Comparison of ENCODE assay signal across 9 mouse cellular contexts in genomic region chr13:24565950-24566320, GRCm38 (mm10). TPM values are rescaled to one million over a fixed set of nuclear protein-coding genes. Genes with fewer than 3 reads are reported as not detected.
A peak's percentile ranks its signal among the peaks of the same experiment; 100 is the strongest.
DNase-seq lines count a peak whose midpoint lies in the region; ATAC-seq lines count a peak whose summit lies in the region.
"Had no signal": no experiment of that assay in that cellular context is flagged by ENCODE, and none has a peak within 500 bp of the region (broad histone marks: within the 10 kb centered on the region; RNA-seq: fewer than 3 reads in every experiment).

No protein-coding gene starts in this region.

- peaks cover 47% of the 10 kb centered on the region for H3K4me1 ChIP-seq in heart, embryonic 12.5 days (replicated peaks)
- H3K4me1 ChIP-seq in limb, embryonic 15.5 days: peaks cover 17% of the 10 kb centered on the region
- H3K4me1 ChIP-seq in neural tube, embryonic 15.5 days: 0 out of 2 replicates have a peak, but pooled peaks cover 5% of the 10 kb centered on the region

- H3K4me2 ChIP-seq in heart, embryonic 12.5 days: peak overlapping the region; percentile 41; the same call in 1 of the 2 replicates
- H3K4me2 ChIP-seq in limb, embryonic 15.5 days: no peak overlapping the region
- H3K4me2 ChIP-seq in neural tube, embryonic 15.5 days: no peak overlapping the region

- H3K9ac ChIP-seq in heart, embryonic 12.5 days: no peak overlapping the region
- no peak overlapping the region for H3K9ac ChIP-seq in limb, embryonic 15.5 days
- H3K9ac ChIP-seq in neural tube, embryonic 15.5 days (replicated peaks): no peak overlapping the region

- H3K4me3 ChIP-seq in heart, embryonic 12.5 days: no peak overlapping the region
- H3K4me3 ChIP-seq in limb, embryonic 15.5 days: no peak overlapping the region
- H3K4me3 ChIP-seq in neural tube, embryonic 15.5 days (replicated peaks): no peak overlapping the region

- DNase-seq in urinary bladder, postnatal 25 days (ENCODE audit: low spot score): peak; percentile 29
- no peak for DNase-seq in urinary bladder, postnatal 4 days (ENCODE audit: low spot score in 2 of 2)
- DNase-seq in right cerebral cortex, postnatal 10 days (ENCODE audit: low spot score in 2 of 2): no peak
- no peak for DNase-seq in ovary, postnatal 14 days (ENCODE audit: low spot score)
- DNase-seq in adrenal gland, postnatal 10 days: no peak

- no peaks in the 10 kb centered on the region for H3K27me3 ChIP-seq in heart, embryonic 12.5 days (replicated peaks)
- no peaks in the 10 kb centered on the region for H3K27me3 ChIP-seq in limb, embryonic 15.5 days
- H3K27me3 ChIP-seq in neural tube, embryonic 15.5 days (replicated peaks): no peaks in the 10 kb centered on the region

- no peaks in the 10 kb centered on the region for H3K36me3 ChIP-seq in heart, embryonic 12.5 days
- H3K36me3 ChIP-seq in limb, embryonic 15.5 days: no peaks in the 10 kb centered on the region
- no peaks in the 10 kb centered on the region for H3K36me3 ChIP-seq in neural tube, embryonic 15.5 days

- peak overlapping the region; percentile 95 for H3K27ac ChIP-seq in heart, embryonic 12.5 days (ENCODE audit: poor library complexity, severe bottlenecking)
- H3K27ac ChIP-seq in limb, embryonic 15.5 days: peak overlapping the region; percentile 85
- peak overlapping the region; percentile 61; the same call in 1 of the 2 replicates for H3K27ac ChIP-seq in neural tube, embryonic 15.5 days (replicated peaks)
- H3K27ac ChIP-seq: macrophage had no signal

- WGBS in heart, embryonic 12.5 days: 5% methylated on average over 3 of the region's 3 CpGs
- 14% methylated on average over 3 of the region's 3 CpGs for WGBS in limb, embryonic 15.5 days
- WGBS in neural tube, embryonic 15.5 days: 37% methylated on average over 3 of the region's 3 CpGs

- ATAC-seq in heart, embryonic 12.5 days (ENCODE audit: insufficient number of reproducible peaks, low FRiP score): peak; percentile 90
- ATAC-seq in limb, embryonic 15.5 days (ENCODE audit: insufficient number of reproducible peaks, low FRiP score, low TSS enrichment, low read depth): peak; percentile 59; the same call in 1 of the 2 replicates
- ATAC-seq in neural tube, embryonic 15.5 days (ENCODE audit: low FRiP score): no peak

- no peaks in the 10 kb centered on the region for H3K9me3 ChIP-seq in heart, embryonic 12.5 days (replicated peaks)
- H3K9me3 ChIP-seq in limb, embryonic 15.5 days: no peaks in the 10 kb centered on the region
- no peaks in the 10 kb centered on the region for H3K9me3 ChIP-seq in neural tube, embryonic 15.5 days (replicated peaks)

RNA-seq across cellular contexts. Expression of gene Ripor2, which starts 16.1 kb away (rescaled TPM):
- 10.5 and 10.9 TPM in 2 replicates for polyA plus RNA-seq in heart, embryonic 12.5 days (2016; fragmentation: Nextera tagmentation; extraction: Ambion mirVana)
- polyA plus RNA-seq in limb, embryonic 15.5 days (2015; fragmentation: Nextera tagmentation; extraction: Ambion mirVana): 4.1 and 4.7 TPM in 2 replicates
- polyA plus RNA-seq in neural tube, embryonic 15.5 days (2015; fragmentation: Nextera tagmentation; extraction: Ambion mirVana): 21.3 and 24.0 TPM in 2 replicates
- 10 to 100 TPM in 1 of 2 experiments, 1 to 10 TPM in 1; 7.5 to 10.9 TPM for total RNA-seq in adrenal gland, postnatal 10 days (2021)
